ENCODE assay signal across 15 mouse cellular contexts in genomic region chr12:69190522-69190921, GRCm38 (mm10). TPM values are rescaled to one million over a fixed set of nuclear protein-coding genes. Genes with fewer than 3 reads are reported as not detected.
A peak's percentile ranks its signal among the peaks of the same experiment; 100 is the strongest.
DNase-seq lines count a peak whose midpoint lies in the region; ATAC-seq and TF ChIP-seq lines count a peak whose summit lies in the region.
"Had no signal": no experiment of that assay in that cellular context is flagged by ENCODE, and none has a peak within 500 bp of the region (broad histone marks: within the 10 kb centered on the region; RNA-seq: fewer than 3 reads in every experiment).

No protein-coding gene starts in this region.

- peak; percentile 29 for TF ChIP-seq RAD21 in MEL (IDR thresholded peaks at IDR 0.05; ENCODE audit: low read depth, low read length)

- H3K4me1 ChIP-seq in heart, embryonic 16.5 days (ENCODE audit: control insufficient read depth, insufficient read depth, low read length) = peaks cover 12% of the 10 kb centered on the region
- peaks cover 6% of the 10 kb centered on the region; the same call in 1 of the 2 replicates for H3K4me1 ChIP-seq in heart, embryonic 10.5 days
- H3K4me1 ChIP-seq in midbrain, embryonic 11.5 days (ENCODE audit: control insufficient read depth, insufficient read depth, low read length) = peaks cover 5% of the 10 kb centered on the region; the same call in 1 of the 2 replicates
- H3K4me1 ChIP-seq in midbrain, embryonic 13.5 days (replicated peaks) = peaks cover 15% of the 10 kb centered on the region
- H3K4me1 ChIP-seq in MEL (ENCODE audit: control insufficient read depth in 1 of 2, insufficient read depth in 2 of 2, low read length in 2 of 2) = peaks cover 6 to 12% of the 10 kb centered on the region in 2 experiments
- H3K4me1 ChIP-seq in midbrain, postnatal 0 days (ENCODE audit: insufficient read depth, low read length) = peaks cover 8% of the 10 kb centered on the region; the same call in 1 of the 2 replicates

- no peaks in the 10 kb centered on the region for H3K9me3 ChIP-seq in heart, embryonic 16.5 days (replicated peaks; ENCODE audit: control insufficient read depth, low read length)
- H3K9me3 ChIP-seq in heart, embryonic 10.5 days = no peaks in the 10 kb centered on the region
- no peaks in the 10 kb centered on the region for H3K9me3 ChIP-seq in midbrain, embryonic 11.5 days (ENCODE audit: control insufficient read depth, low read length)
- no peaks in the 10 kb centered on the region for H3K9me3 ChIP-seq in midbrain, embryonic 13.5 days
- no peaks in the 10 kb centered on the region for H3K9me3 ChIP-seq in MEL (replicated peaks; ENCODE audit: insufficient read depth, low read length)
- no peaks in the 10 kb centered on the region for H3K9me3 ChIP-seq in midbrain, postnatal 0 days (ENCODE audit: low read length)
- H3K9me3 ChIP-seq: embryonic facial prominence, embryonic 15.5 days; G1E; hindbrain, embryonic 12.5 days; neural tube, embryonic 12.5 days had no signal

- no peak overlapping the region for H3K9ac ChIP-seq in heart, embryonic 16.5 days (ENCODE audit: low read length)
- H3K9ac ChIP-seq in midbrain, embryonic 11.5 days (ENCODE audit: low read length) = no peak overlapping the region
- no peak overlapping the region for H3K9ac ChIP-seq in midbrain, embryonic 13.5 days (replicated peaks)
- H3K9ac ChIP-seq in MEL (ENCODE audit: control insufficient read depth, low read depth, low read length, poor library complexity, severe bottlenecking) = no peak overlapping the region
- no peak overlapping the region for H3K9ac ChIP-seq in midbrain, postnatal 0 days (replicated peaks; ENCODE audit: low read length, poor library complexity, severe bottlenecking)
- H3K9ac ChIP-seq: embryonic facial prominence, embryonic 15.5 days; hindbrain, embryonic 12.5 days; neural tube, embryonic 12.5 days had no signal

- H3K4me3 ChIP-seq in heart, embryonic 16.5 days (ENCODE audit: low read length) = no peak overlapping the region
- H3K4me3 ChIP-seq in heart, embryonic 10.5 days = no peak overlapping the region
- H3K4me3 ChIP-seq in midbrain, embryonic 11.5 days (ENCODE audit: low read depth, low read length) = no peak overlapping the region
- no peak overlapping the region for H3K4me3 ChIP-seq in midbrain, embryonic 13.5 days (replicated peaks)
- H3K4me3 ChIP-seq in MEL (ENCODE audit: control insufficient read depth in 1 of 2, insufficient read depth in 1 of 2, low read depth in 2 of 2, low read length in 2 of 2) = no peak overlapping the region
- H3K4me3 ChIP-seq in midbrain, postnatal 0 days (ENCODE audit: low read depth, low read length) = no peak overlapping the region
- H3K4me3 ChIP-seq: embryonic facial prominence, embryonic 15.5 days; hindbrain, embryonic 12.5 days; neural tube, embryonic 12.5 days had no signal

- TF ChIP-seq CTCF in MEL (IDR thresholded peaks at IDR 0.05 in 2 of 3, conservative IDR thresholded peaks at IDR 0.05 in 1 of 3; ENCODE audit: control insufficient read depth in 1 of 3, insufficient read depth in 1 of 3, low read depth in 2 of 3, low read length in 3 of 3, poor library complexity in 1 of 3, severe bottlenecking in 1 of 3) = peak in 2 of 3 experiments; percentile 21 to 51; a peak in 3 of 6 replicates
- TF ChIP-seq CTCF in midbrain, postnatal 0 days (IDR thresholded peaks at IDR 0.05) = peak; percentile 64

- peaks cover 13% of the 10 kb centered on the region for H3K36me3 ChIP-seq in heart, embryonic 16.5 days (ENCODE audit: control insufficient read depth, insufficient read depth)
- peaks cover 40% of the 10 kb centered on the region for H3K36me3 ChIP-seq in heart, embryonic 10.5 days
- 0 out of 2 replicates have a peak, but pooled peaks cover 10% of the 10 kb centered on the region for H3K36me3 ChIP-seq in midbrain, embryonic 11.5 days (ENCODE audit: control insufficient read depth, insufficient read depth, low read length)
- H3K36me3 ChIP-seq in midbrain, embryonic 13.5 days = peaks cover 27% of the 10 kb centered on the region
- peaks cover 6 to 22% of the 10 kb centered on the region in 2 experiments for H3K36me3 ChIP-seq in MEL (ENCODE audit: control insufficient read depth in 1 of 2, insufficient read depth in 2 of 2, low read length in 2 of 2)
- no peaks in the 10 kb centered on the region for H3K36me3 ChIP-seq in midbrain, postnatal 0 days (ENCODE audit: insufficient read depth, low read length)

- no peak for TF ChIP-seq POLR2A in MEL (IDR thresholded peaks at IDR 0.05; ENCODE audit: control insufficient read depth in 1 of 2, insufficient read depth in 1 of 2, low read depth in 1 of 2, low read length in 2 of 2, poor library complexity in 1 of 2)

- DNase-seq in heart, embryonic 10.5 days (ENCODE audit: low spot score) = no peak
- peak; percentile 83 for DNase-seq in midbrain, embryonic 11.5 days (ENCODE audit: low spot score, missing footprints)
- DNase-seq in MEL (ENCODE audit: low read depth, low spot score) = peak; percentile 41
- no peak for DNase-seq in midbrain, postnatal 0 days (ENCODE audit: low spot score)
- no peak for DNase-seq in adrenal gland, adult 18-20 months (ENCODE audit: low spot score in 2 of 2)
- DNase-seq in left cerebral cortex, postnatal 10 days (ENCODE audit: extremely low spot score in 1 of 2, low spot score in 2 of 2) = no peak
- DNase-seq: cerebellum, adult 9-10 months; kidney, postnatal 10 days; lung, postnatal 36 days had no signal

- WGBS in heart, embryonic 16.5 days = 97% methylated on average over 1 of the region's 1 CpGs
- WGBS in heart, embryonic 10.5 days = 100% methylated on average over 1 of the region's 1 CpGs
- WGBS in midbrain, embryonic 11.5 days = 97% methylated on average over 1 of the region's 1 CpGs
- 100% methylated on average over 1 of the region's 1 CpGs for WGBS in midbrain, embryonic 13.5 days
- 100% methylated on average over 1 of the region's 1 CpGs for WGBS in midbrain, postnatal 0 days

- intact Hi-C loops in left cerebral cortex, postnatal 10 days (cut with DNase I) = loop anchor here (10.0 kb wide), 1 partner anchor 394 kb away; the partner anchor contains the start of gene Vcpkmt

- no peak for ATAC-seq in heart, embryonic 16.5 days (replicated peaks; ENCODE audit: extremely low read depth, insufficient read depth, low FRiP score)
- ATAC-seq in midbrain, embryonic 11.5 days (ENCODE audit: low FRiP score) = no peak
- ATAC-seq in midbrain, embryonic 13.5 days = no peak
- ATAC-seq in midbrain, postnatal 0 days (ENCODE audit: low FRiP score) = no peak

- no peak overlapping the region for H3K4me2 ChIP-seq in heart, embryonic 16.5 days (ENCODE audit: low read depth, low read length)
- no peak overlapping the region for H3K4me2 ChIP-seq in midbrain, embryonic 11.5 days
- no peak overlapping the region for H3K4me2 ChIP-seq in midbrain, embryonic 13.5 days (replicated peaks)
- no peak overlapping the region for H3K4me2 ChIP-seq in midbrain, postnatal 0 days (ENCODE audit: low read depth, low read length, poor library complexity, severe bottlenecking)
- H3K4me2 ChIP-seq: embryonic facial prominence, embryonic 15.5 days; hindbrain, embryonic 12.5 days; neural tube, embryonic 12.5 days had no signal

- no peaks in the 10 kb centered on the region for H3K27me3 ChIP-seq in heart, embryonic 16.5 days (ENCODE audit: control insufficient read depth, insufficient read depth, low read length)
- H3K27me3 ChIP-seq in heart, embryonic 10.5 days (ENCODE audit: insufficient read depth, poor library complexity, severe bottlenecking) = no peaks in the 10 kb centered on the region
- no peaks in the 10 kb centered on the region for H3K27me3 ChIP-seq in midbrain, embryonic 11.5 days (ENCODE audit: control insufficient read depth, insufficient read depth, low read length)
- no peaks in the 10 kb centered on the region for H3K27me3 ChIP-seq in midbrain, embryonic 13.5 days
- H3K27me3 ChIP-seq in MEL (ENCODE audit: control insufficient read depth in 1 of 2, insufficient read depth in 2 of 2, low read length in 2 of 2) = no peaks in the 10 kb centered on the region
- no peaks in the 10 kb centered on the region for H3K27me3 ChIP-seq in midbrain, postnatal 0 days (ENCODE audit: insufficient read depth, low read length)
- H3K27me3 ChIP-seq: embryonic facial prominence, embryonic 15.5 days; hindbrain, embryonic 12.5 days; neural tube, embryonic 12.5 days had no signal

- no peak for TF ChIP-seq EP300 in MEL (IDR thresholded peaks at IDR 0.05; ENCODE audit: low read depth in 1 of 2, low read length in 2 of 2)

- H3K27ac ChIP-seq in heart, embryonic 16.5 days (ENCODE audit: low read length) = peak overlapping the region; percentile 54
- H3K27ac ChIP-seq in heart, embryonic 10.5 days = no peak overlapping the region
- no peak overlapping the region for H3K27ac ChIP-seq in midbrain, embryonic 11.5 days (ENCODE audit: low read depth, low read length)
- no peak overlapping the region for H3K27ac ChIP-seq in midbrain, embryonic 13.5 days
- H3K27ac ChIP-seq in MEL (ENCODE audit: control insufficient read depth, low read depth, low read length) = no peak overlapping the region
- no peak overlapping the region for H3K27ac ChIP-seq in midbrain, postnatal 0 days (ENCODE audit: low read depth, low read length)
- H3K27ac ChIP-seq: embryonic facial prominence, embryonic 15.5 days; hindbrain, embryonic 12.5 days; neural tube, embryonic 12.5 days had no signal

- peaks cover 30% of the 10 kb centered on the region for H3K79me2 ChIP-seq in MEL (ENCODE audit: control insufficient read depth, insufficient read depth, low read length, poor library complexity)

RNA-seq across cellular contexts. Expression of gene Gm49383, which starts 6.4 kb away (rescaled TPM):
- 14.8 and 17.6 TPM in 2 replicates for polyA plus RNA-seq in heart, embryonic 16.5 days (2015; fragmentation: Nextera tagmentation; extraction: Ambion mirVana)
- 27.3 and 35.2 TPM in 2 replicates for polyA plus RNA-seq in heart, embryonic 10.5 days (2016; fragmentation: Nextera tagmentation; extraction: Ambion mirVana)
- 37.6 and 38.9 TPM in 2 replicates for polyA plus RNA-seq in midbrain, embryonic 11.5 days (2014; fragmentation: Nextera tagmentation; extraction: Ambion mirVana)
- 20.7 and 24.5 TPM in 2 replicates for polyA plus RNA-seq in midbrain, embryonic 13.5 days (2015; fragmentation: Nextera tagmentation; extraction: Ambion mirVana)
- 25.2 and 27.5 TPM in 2 replicates for total RNA-seq in MEL (2012; rRNA removed)
- 10 to 100 TPM in 1 of 2 experiments, not detected in 1; 28.8 TPM for polyA plus RNA-seq in MEL (2012; ENCODE audit: insufficient read depth in 1 of 2, insufficient read length in 2 of 2, low read depth in 1 of 2, low replicate concordance in 2 of 2, missing spikeins in 1 of 2)
- 0.38 and 4.0 TPM in 2 replicates for total RNA-seq in midbrain, postnatal 0 days (2014; rRNA removed)
- polyA plus RNA-seq in midbrain, postnatal 0 days (2015; fragmentation: Nextera tagmentation; extraction: Ambion mirVana) = 5.3 and 5.4 TPM in 2 replicates
- 1 to 10 TPM; 3.3 to 4.5 TPM for total RNA-seq in adrenal gland, adult 18-20 months (2021)
- 1 to 10 TPM; 5.7 to 7.1 TPM for total RNA-seq in left cerebral cortex, postnatal 10 days (2021)

RNA-seq across cellular contexts. Expression of gene Mgat2, which starts 6.6 kb away (rescaled TPM):
- 33.4 and 40.2 TPM in 2 replicates for polyA plus RNA-seq in heart, embryonic 16.5 days (2015; fragmentation: Nextera tagmentation; extraction: Ambion mirVana)
- polyA plus RNA-seq in heart, embryonic 10.5 days (2016; fragmentation: Nextera tagmentation; extraction: Ambion mirVana) = 43.2 and 49.6 TPM in 2 replicates
- 34.5 and 35.7 TPM in 2 replicates for polyA plus RNA-seq in midbrain, embryonic 11.5 days (2014; fragmentation: Nextera tagmentation; extraction: Ambion mirVana)
- 32.0 and 35.0 TPM in 2 replicates for polyA plus RNA-seq in midbrain, embryonic 13.5 days (2015; fragmentation: Nextera tagmentation; extraction: Ambion mirVana)
- 43.3 and 65.3 TPM in 2 replicates for total RNA-seq in MEL (2012; rRNA removed)
- 10 to 100 TPM in 1 of 2 experiments, not detected in 1; 40.9 TPM for polyA plus RNA-seq in MEL (2012; ENCODE audit: insufficient read depth in 1 of 2, insufficient read length in 2 of 2, low read depth in 1 of 2, low replicate concordance in 2 of 2, missing spikeins in 1 of 2)
- 54.6 and 59.0 TPM in 2 replicates for total RNA-seq in midbrain, postnatal 0 days (2014; rRNA removed)
- 41.5 and 41.9 TPM in 2 replicates for polyA plus RNA-seq in midbrain, postnatal 0 days (2015; fragmentation: Nextera tagmentation; extraction: Ambion mirVana)
- total RNA-seq in adrenal gland, adult 18-20 months (2021) = 10 to 100 TPM; 43.1 to 62.8 TPM
- total RNA-seq in left cerebral cortex, postnatal 10 days (2021) = 10 to 100 TPM; 33.6 to 35.6 TPM

RNA-seq across cellular contexts. Expression of gene Rpl36al, which starts 6.6 kb away (rescaled TPM):
- polyA plus RNA-seq in heart, embryonic 16.5 days (2015; fragmentation: Nextera tagmentation; extraction: Ambion mirVana) = 395 and 435 TPM in 2 replicates
- polyA plus RNA-seq in heart, embryonic 10.5 days (2016; fragmentation: Nextera tagmentation; extraction: Ambion mirVana) = 572 and 611 TPM in 2 replicates
- polyA plus RNA-seq in midbrain, embryonic 11.5 days (2014; fragmentation: Nextera tagmentation; extraction: Ambion mirVana) = 470 and 474 TPM in 2 replicates
- 369 and 374 TPM in 2 replicates for polyA plus RNA-seq in midbrain, embryonic 13.5 days (2015; fragmentation: Nextera tagmentation; extraction: Ambion mirVana)
- total RNA-seq in MEL (2012; rRNA removed) = 1,318 and 1,322 TPM in 2 replicates
- 100 to 1,000 TPM in 1 of 2 experiments, not detected in 1; 696 TPM for polyA plus RNA-seq in MEL (2012; ENCODE audit: insufficient read depth in 1 of 2, insufficient read length in 2 of 2, low read depth in 1 of 2, low replicate concordance in 2 of 2, missing spikeins in 1 of 2)
- 117 and 148 TPM in 2 replicates for total RNA-seq in midbrain, postnatal 0 days (2014; rRNA removed)
- 352 and 392 TPM in 2 replicates for polyA plus RNA-seq in midbrain, postnatal 0 days (2015; fragmentation: Nextera tagmentation; extraction: Ambion mirVana)
- total RNA-seq in adrenal gland, adult 18-20 months (2021) = 100 to 1,000 TPM; 505 to 610 TPM
- total RNA-seq in left cerebral cortex, postnatal 10 days (2021) = 100 to 1,000 TPM; 205 to 218 TPM

RNA-seq across cellular contexts. Expression of gene Dnaaf2, which starts 7.7 kb away (rescaled TPM):
- polyA plus RNA-seq in heart, embryonic 16.5 days (2015; fragmentation: Nextera tagmentation; extraction: Ambion mirVana) = 6.1 and 7.8 TPM in 2 replicates
- polyA plus RNA-seq in heart, embryonic 10.5 days (2016; fragmentation: Nextera tagmentation; extraction: Ambion mirVana) = 9.3 and 13.0 TPM in 2 replicates
- 12.4 and 13.3 TPM in 2 replicates for polyA plus RNA-seq in midbrain, embryonic 11.5 days (2014; fragmentation: Nextera tagmentation; extraction: Ambion mirVana)
- 8.2 and 8.9 TPM in 2 replicates for polyA plus RNA-seq in midbrain, embryonic 13.5 days (2015; fragmentation: Nextera tagmentation; extraction: Ambion mirVana)
- total RNA-seq in MEL (2012; rRNA removed) = 7.6 and 10.1 TPM in 2 replicates
- polyA plus RNA-seq in MEL (2012; ENCODE audit: insufficient read depth in 1 of 2, insufficient read length in 2 of 2, low read depth in 1 of 2, low replicate concordance in 2 of 2, missing spikeins in 1 of 2) = 1 to 10 TPM in 1 of 2 experiments, not detected in 1; 5.5 TPM
- 5.0 and 6.1 TPM in 2 replicates for total RNA-seq in midbrain, postnatal 0 days (2014; rRNA removed)
- polyA plus RNA-seq in midbrain, postnatal 0 days (2015; fragmentation: Nextera tagmentation; extraction: Ambion mirVana) = 8.0 and 9.4 TPM in 2 replicates
- 1 to 10 TPM; 1.1 to 1.3 TPM for total RNA-seq in adrenal gland, adult 18-20 months (2021)
- 1 to 10 TPM; 1.9 to 2.8 TPM for total RNA-seq in left cerebral cortex, postnatal 10 days (2021)

RNA-seq across cellular contexts. Expression of gene Gm49384, which starts 13.5 kb away (rescaled TPM):
- 14.1 and 18.9 TPM in 2 replicates for polyA plus RNA-seq in heart, embryonic 16.5 days (2015; fragmentation: Nextera tagmentation; extraction: Ambion mirVana)
- 24.3 and 29.5 TPM in 2 replicates for polyA plus RNA-seq in heart, embryonic 10.5 days (2016; fragmentation: Nextera tagmentation; extraction: Ambion mirVana)
- polyA plus RNA-seq in midbrain, embryonic 11.5 days (2014; fragmentation: Nextera tagmentation; extraction: Ambion mirVana) = 39.9 and 40.8 TPM in 2 replicates
- 15.8 and 19.0 TPM in 2 replicates for polyA plus RNA-seq in midbrain, embryonic 13.5 days (2015; fragmentation: Nextera tagmentation; extraction: Ambion mirVana)
- 24.1 and 26.2 TPM in 2 replicates for total RNA-seq in MEL (2012; rRNA removed)
- 10 to 100 TPM in 1 of 2 experiments, not detected in 1; 28.5 TPM for polyA plus RNA-seq in MEL (2012; ENCODE audit: insufficient read depth in 1 of 2, insufficient read length in 2 of 2, low read depth in 1 of 2, low replicate concordance in 2 of 2, missing spikeins in 1 of 2)
- 1.2 TPM in 1 of 2 replicates, not detected in the other for total RNA-seq in midbrain, postnatal 0 days (2014; rRNA removed)
- polyA plus RNA-seq in midbrain, postnatal 0 days (2015; fragmentation: Nextera tagmentation; extraction: Ambion mirVana) = 2.5 and 2.9 TPM in 2 replicates
- total RNA-seq in adrenal gland, adult 18-20 months (2021) = 1 to 10 TPM; 2.9 to 4.1 TPM
- 1 to 10 TPM; 3.0 to 4.9 TPM for total RNA-seq in left cerebral cortex, postnatal 10 days (2021)
- polyA plus RNA-seq: G1E had no signal

Comparison
In these comparisons a context has a peak if more than half of its experiments do, and no peak if none do; other contexts are left out.
1. DNase-seq: peak in midbrain, embryonic 11.5 days (single experiment) and MEL (single experiment); none in heart, embryonic 10.5 days (single experiment), midbrain, postnatal 0 days (single experiment), adrenal gland, adult 18-20 months (0 of 2) and left cerebral cortex, postnatal 10 days (0 of 2).